Mouse (Mus musculus) heart, postnatal 0 days (tissue): ENCODE results near the gene Cmip. TPM values are rescaled to one million over a fixed set of nuclear protein-coding genes. Genes with fewer than 3 reads are reported as not detected.

Source experiments
- ATAC-seq: fragments of 200-750 bp; cut with Nextera tagmentation; 2 replicates; pipeline ENCODE4 v1.8.0; 2017; ENCODE audit warnings: low read depth, moderate number of reproducible peaks, moderate library complexity; ENCODE audit not compliant: insufficient read depth
- DNase-seq: peaks from one replicate; pipeline ENCODE4 v3.0.0-alpha.2; 2016; ENCODE audit warnings: low spot score
- H3K27ac ChIP-seq: fragments of 300-500 bp; sonication (generic); 2 replicates; pipeline ENCODE4 v1.5.1; 2014; ENCODE audit warnings: low read depth, mild to moderate bottlenecking
- H3K27me3 ChIP-seq: fragments of 300-500 bp; sonication (generic); 2 replicates; pipeline ENCODE4 v1.6.1; 2014; ENCODE audit warnings: low read length, mixed read lengths; ENCODE audit not compliant: control insufficient read depth, insufficient read depth
- H3K36me3 ChIP-seq: fragments of 300-500 bp; sonication (generic); replicated peaks from 2 replicates; pipeline ENCODE4 v1.6.1; 2014; ENCODE audit warnings: low read length, mixed read lengths; ENCODE audit not compliant: control insufficient read depth, insufficient read depth
- H3K4me1 ChIP-seq: fragments of 300-500 bp; sonication (generic); 2 replicates; pipeline ENCODE4 v1.6.1; 2014; ENCODE audit warnings: antibody characterized with exemption; ENCODE audit not compliant: control insufficient read depth, insufficient read depth
- H3K4me2 ChIP-seq: fragments of 300-500 bp; sonication (generic); 2 replicates; pipeline ENCODE4 v1.6.1; 2014; ENCODE audit warnings: low read depth, mild to moderate bottlenecking, low read length, moderate library complexity
- H3K4me3 ChIP-seq: fragments of 300-500 bp; sonication (generic); 2 replicates; pipeline ENCODE4 v1.5.1; 2014; ENCODE audit warnings: low read depth, low read length
- H3K9ac ChIP-seq: fragments of 300-500 bp; sonication (generic); replicated peaks from 2 replicates; pipeline ENCODE4 v1.6.1; 2014; ENCODE audit warnings: low read depth, low read length, mixed read lengths
- H3K9me3 ChIP-seq: fragments of 300-500 bp; sonication (generic); replicated peaks from 2 replicates; pipeline ENCODE4 v1.6.1; 2016; ENCODE audit warnings: low read length; ENCODE audit not compliant: control insufficient read depth
- CTCF ChIP-seq: IDR thresholded peaks from 2 replicates; pipeline ENCODE4 v1.5.1; 2016; ENCODE audit warnings: antibody characterized with exemption, control low read depth, low read depth
- EP300 ChIP-seq: IDR thresholded peaks from 2 replicates; pipeline ENCODE4 v1.6.1; 2016; ENCODE audit warnings: antibody characterized with exemption, low read depth
- WGBS: fragments of 180-500 bp; shearing (Covaris S2); extraction: QIAGEN DNeasy Blood & Tissue Kit; methylation state at CpG from one replicate; pipeline ENCODE4 v1.1.7; 2014; 5-methylcytosine and 5-hydroxymethylcytosine counted together
- polyA plus RNA-seq: library from polyadenylated mRNA; unstranded; fragments of >200 nt; fragmentation: Nextera tagmentation; extraction: Ambion mirVana; gene quantifications from 2 replicates; pipeline ENCODE4 v1.2.1, GENCODE M21; 2015
- total RNA-seq: library from RNA; depleted of rRNA; stranded (reverse); fragments of >200 nt; gene quantifications from 2 replicates; pipeline ENCODE4 v1.2.3, GENCODE M21; 2014; ENCODE audit warnings: low replicate concordance

Gene Cmip
- total and polyA plus RNA-seq, 2 experiments from 2014 or later, result 5.7 to 11.1 TPM

DNA sequence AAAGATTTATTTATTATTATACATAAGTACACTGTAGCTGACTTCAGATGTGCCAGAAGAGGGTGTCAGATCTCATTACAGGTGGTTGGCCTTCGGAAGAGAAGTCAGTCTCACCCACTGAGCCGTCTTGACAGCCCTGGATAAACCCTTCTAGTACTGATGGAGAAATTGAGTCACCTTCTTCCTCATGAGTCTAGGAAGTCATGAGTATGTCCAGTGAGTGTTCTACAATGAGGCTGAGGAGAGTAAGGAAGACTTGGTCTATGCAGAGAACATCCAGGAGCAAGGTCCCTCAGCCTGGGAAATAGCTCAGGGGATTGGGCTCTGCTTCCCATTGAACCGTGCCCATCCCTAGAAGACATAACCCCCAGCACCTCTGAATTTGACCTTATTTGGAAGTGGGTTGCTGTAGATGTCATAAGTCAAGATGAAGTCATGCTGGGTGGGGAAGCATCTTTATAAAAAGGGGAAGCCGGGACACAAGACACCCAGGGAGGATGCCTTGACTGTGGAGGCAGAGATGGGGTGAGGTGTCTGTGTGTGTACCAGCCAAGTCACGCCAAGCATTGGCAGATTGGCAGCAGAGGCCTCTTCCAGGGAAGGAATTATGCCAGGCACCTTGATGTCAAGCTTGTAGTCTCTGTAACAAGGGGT, 15.9 kb upstream of the Cmip start:
- 67% methylated on average over 5 of the region's 5 CpGs for WGBS
- H3K9me3 ChIP-seq, result no peaks in the 10 kb centered on the region
- H3K9ac ChIP-seq, result no peak overlapping the region
- H3K27me3 ChIP-seq, result no peaks in the 10 kb centered on the region
- no peak for TF ChIP-seq CTCF
- no peak for TF ChIP-seq EP300
- no peaks in the 10 kb centered on the region for H3K4me1 ChIP-seq
- no peak for ATAC-seq
- H3K4me3 ChIP-seq, result no peak overlapping the region
- no peak overlapping the region for H3K27ac ChIP-seq
- no peak overlapping the region for H3K4me2 ChIP-seq
- DNase-seq, result no peak
- H3K36me3 ChIP-seq, result no peaks in the 10 kb centered on the region

DNA sequence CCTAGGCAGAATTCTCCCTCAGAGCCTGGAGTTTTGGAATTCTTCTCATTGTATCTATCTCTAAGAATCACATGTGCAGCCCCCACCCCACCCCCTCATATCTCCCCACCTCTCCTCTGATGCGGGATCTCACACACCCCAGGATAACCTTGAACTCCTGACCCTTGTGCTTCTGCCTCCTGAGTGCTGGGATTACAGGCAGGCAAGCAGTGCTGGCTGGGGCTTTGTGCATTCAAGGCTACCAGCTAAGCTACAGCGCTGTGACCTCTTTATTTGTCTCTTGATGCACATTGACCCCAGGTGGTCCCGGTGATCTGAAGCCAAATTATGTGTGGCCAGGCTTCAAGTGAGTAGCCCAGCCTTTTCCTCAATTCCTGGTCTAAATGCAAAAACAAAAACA, 15.0 kb upstream of the Cmip start:
- Histone ChIP-seq H3K27ac (no peak overlapping the region), H3K4me2 (no peak overlapping the region), H3K4me3 (no peak overlapping the region), H3K27me3 (no peaks in the 10 kb centered on the region), H3K36me3 (no peaks in the 10 kb centered on the region), H3K9me3 (no peaks in the 10 kb centered on the region), H3K9ac (no peak overlapping the region), H3K4me1 (no peaks in the 10 kb centered on the region)
- whole genome bisulfite sequencing, result 66% methylated on average over 3 of the region's 3 CpGs
- DNase-seq (no peak), ATAC-seq (no peak)
- TF ChIP-seq CTCF (no peak), EP300 (no peak)

DNA sequence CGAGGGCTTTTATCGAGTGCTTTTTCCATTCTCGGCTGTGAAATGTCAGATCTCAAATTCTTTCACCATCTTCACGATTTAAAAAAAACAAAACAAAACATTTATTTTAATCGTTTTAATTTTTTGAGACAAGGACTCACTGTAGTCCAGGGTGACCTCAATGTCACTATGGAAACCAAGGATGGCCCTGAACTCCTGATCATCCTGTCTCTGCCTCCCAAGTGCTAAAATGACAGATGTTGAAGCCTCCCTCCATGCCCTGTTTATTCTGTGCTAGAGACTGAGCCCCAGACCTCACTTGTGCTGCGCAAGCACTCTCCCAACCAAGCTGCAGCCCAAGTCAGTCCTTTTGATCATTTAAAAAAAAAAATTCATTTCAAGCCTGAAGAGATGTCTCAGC, 14.6 kb upstream of the Cmip start:
- Histone ChIP-seq H3K4me2 (no peak overlapping the region), H3K27me3 (no peaks in the 10 kb centered on the region), H3K9me3 (no peaks in the 10 kb centered on the region), H3K36me3 (no peaks in the 10 kb centered on the region), H3K4me3 (no peak overlapping the region), H3K4me1 (no peaks in the 10 kb centered on the region), H3K27ac (no peak overlapping the region), H3K9ac (no peak overlapping the region)
- TF ChIP-seq CTCF (no peak), EP300 (no peak)
- DNase-seq, result no peak
- no peak for ATAC-seq
- 71% methylated on average over 6 of the region's 6 CpGs for WGBS

DNA sequence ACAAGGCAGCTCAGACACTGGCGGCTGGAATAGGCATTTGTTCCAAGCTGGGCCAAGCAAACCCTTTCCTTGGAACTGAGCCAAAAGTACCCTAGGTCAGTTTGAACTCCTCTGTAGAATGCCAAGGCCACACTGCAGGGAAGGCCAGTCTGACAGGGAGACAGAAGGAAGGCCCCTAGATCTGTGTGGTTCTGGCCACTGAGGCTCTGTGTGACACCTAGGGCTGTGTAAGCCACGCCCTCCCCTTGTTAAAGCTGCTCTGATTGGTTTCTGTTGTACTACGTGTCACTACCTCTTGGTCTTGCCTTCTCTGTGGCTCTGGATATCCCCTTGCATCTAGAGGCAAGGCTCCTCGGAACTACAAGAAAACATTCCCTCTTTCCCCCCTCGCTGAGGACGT, 12.3 kb upstream of the Cmip start:
- Histone ChIP-seq H3K9ac (no peak overlapping the region), H3K4me2 (no peak overlapping the region), H3K9me3 (no peaks in the 10 kb centered on the region), H3K27ac (no peak overlapping the region), H3K36me3 (no peaks in the 10 kb centered on the region), H3K27me3 (no peaks in the 10 kb centered on the region), H3K4me3 (no peak overlapping the region), H3K4me1 (no peaks in the 10 kb centered on the region)
- no peak for DNase-seq
- WGBS, result 41% methylated on average over 6 of the region's 6 CpGs
- ATAC-seq, result no peak
- TF ChIP-seq CTCF (no peak), EP300 (no peak)

DNA sequence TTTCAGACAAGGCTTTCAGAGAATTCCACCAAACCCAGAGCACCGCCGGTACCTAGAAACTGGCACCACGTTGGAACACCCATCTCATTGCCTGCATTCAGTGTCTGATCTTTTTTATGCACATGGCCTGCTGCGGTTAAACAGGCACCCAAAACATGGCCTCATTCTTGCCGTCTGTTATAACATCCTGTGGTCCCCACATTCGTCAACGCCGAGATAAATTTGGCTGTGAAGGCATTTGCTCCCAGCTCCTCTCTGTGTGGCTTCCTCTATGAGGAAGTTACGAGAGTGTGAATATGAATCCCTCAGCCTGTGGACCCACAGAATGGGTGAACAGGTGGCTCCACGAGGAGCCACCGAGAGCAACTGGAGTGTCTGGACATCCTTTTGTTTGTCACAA, 8.5 kb upstream of the Cmip start:
- ATAC-seq (no peak), DNase-seq (no peak)
- H3K4me2 ChIP-seq, result no peak overlapping the region
- H3K27me3 ChIP-seq, result no peaks in the 10 kb centered on the region
- TF ChIP-seq CTCF (no peak), EP300 (no peak)
- H3K27ac ChIP-seq, result no peak overlapping the region
- no peaks in the 10 kb centered on the region for H3K4me1 ChIP-seq
- WGBS, result 65% methylated on average over 11 of the region's 11 CpGs
- no peak overlapping the region for H3K9ac ChIP-seq
- no peaks in the 10 kb centered on the region for H3K36me3 ChIP-seq
- no peak overlapping the region for H3K4me3 ChIP-seq
- H3K9me3 ChIP-seq, result no peaks in the 10 kb centered on the region

DNA sequence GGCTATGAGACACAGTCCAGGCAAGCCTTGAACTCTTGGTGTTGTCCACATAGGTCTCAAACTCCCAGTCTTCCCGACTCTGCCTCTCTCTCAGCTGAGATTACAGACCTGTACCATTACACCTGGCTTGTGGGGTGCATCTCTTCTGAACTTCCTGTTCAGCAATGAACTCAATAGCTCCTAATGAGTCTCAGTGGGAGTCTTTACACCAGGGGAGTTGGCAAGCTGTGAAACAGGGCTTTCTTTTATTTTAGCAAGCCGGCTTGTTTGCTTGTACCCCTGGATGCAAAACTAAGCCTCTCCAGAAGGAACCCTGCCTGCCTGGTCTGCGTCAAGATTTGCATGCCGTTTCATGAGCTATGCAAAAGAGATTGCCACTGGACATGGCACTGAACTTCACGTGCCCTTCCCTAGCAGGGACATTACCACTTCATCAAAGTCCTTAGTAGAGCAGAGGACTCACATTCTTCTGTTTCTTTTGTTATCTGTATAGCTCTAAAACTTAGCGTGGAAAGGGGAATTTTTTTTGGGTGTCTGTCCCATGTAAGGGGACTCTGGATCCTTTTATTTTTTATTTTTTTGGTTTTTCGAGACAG, 5.7 kb upstream of the Cmip start:
- Histone ChIP-seq H3K9me3 (no peaks in the 10 kb centered on the region), H3K27ac (no peak overlapping the region), H3K4me2 (no peak overlapping the region), H3K4me1 (no peaks in the 10 kb centered on the region), H3K9ac (no peak overlapping the region), H3K36me3 (no peaks in the 10 kb centered on the region), H3K27me3 (no peaks in the 10 kb centered on the region), H3K4me3 (no peak overlapping the region)
- TF ChIP-seq CTCF (no peak), EP300 (no peak)
- 44% methylated on average over 7 of the region's 7 CpGs for WGBS
- DNase-seq (no peak), ATAC-seq (no peak)
